Mouse (Mus musculus): ENCODE measurements around the gene Igsf9.

GRCm38 (mm10) chr1:172484236-172484635, 2.6 kb downstream of the Igsf9 start:
- no peak for TF ChIP-seq POLR2A (IDR thresholded peaks at IDR 0.05; ENCODE audit: borderline replicate concordance, insufficient read depth, low read length)
- no peak for TF ChIP-seq CTCF (IDR thresholded peaks at IDR 0.05; ENCODE audit: borderline replicate concordance, insufficient read depth, low read depth, low read length)
